Mouse (Mus musculus): ENCODE results near the gene Nell1.

The Nell1 gene

GRCm38 (mm10) chr7:50588642-50589424 is 614.2 kb downstream of the Nell1 start:
- no peak for DNase-seq

DNA sequence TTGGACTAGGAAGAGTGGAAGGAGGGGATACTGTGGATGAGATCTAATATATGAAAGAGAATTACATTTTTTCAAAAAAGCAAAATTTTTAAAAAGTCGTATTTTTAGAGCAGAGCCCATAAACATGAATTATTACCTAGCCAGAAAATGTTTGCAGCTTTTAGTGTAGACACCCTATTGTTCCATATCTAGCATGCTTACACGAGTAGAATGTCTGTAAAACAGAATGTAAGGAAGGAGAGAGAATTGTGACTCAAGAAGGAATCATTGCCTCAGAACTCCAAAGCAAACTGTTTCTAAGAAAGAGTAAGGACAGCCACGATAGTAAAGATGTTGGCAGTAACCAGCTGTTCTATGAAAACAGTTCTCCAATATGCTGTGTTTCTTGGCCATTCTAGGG is 624.2 kb downstream of the Nell1 start, which contains the start of gene 4933405O20Rik:
Gene 4933405O20Rik, plus strand, starts transcription at position 301 of the 400 bp plus-strand sequence.
- DNase-seq, result no peak

DNA sequence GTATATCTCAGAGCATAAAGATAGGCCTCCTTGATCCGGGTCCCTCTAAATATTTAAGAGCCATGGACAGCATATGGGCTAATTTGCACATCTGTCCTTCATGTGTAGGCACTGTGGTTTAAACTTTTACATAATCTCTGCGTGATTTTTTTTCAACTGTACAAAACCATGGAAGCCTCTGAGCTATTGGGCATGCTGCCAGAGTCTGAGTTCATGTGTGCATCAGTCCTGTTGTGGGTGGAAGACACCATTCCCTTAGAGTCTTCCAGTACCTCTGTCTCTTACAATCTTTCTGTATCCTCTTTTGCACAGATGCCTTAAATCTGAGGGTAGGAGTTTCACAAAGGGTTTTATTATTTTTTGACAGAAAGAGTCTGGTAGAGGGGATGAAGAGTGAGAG is 639.4 kb downstream of the Nell1 start:
- DNase-seq, result peak; percentile 1

DNA sequence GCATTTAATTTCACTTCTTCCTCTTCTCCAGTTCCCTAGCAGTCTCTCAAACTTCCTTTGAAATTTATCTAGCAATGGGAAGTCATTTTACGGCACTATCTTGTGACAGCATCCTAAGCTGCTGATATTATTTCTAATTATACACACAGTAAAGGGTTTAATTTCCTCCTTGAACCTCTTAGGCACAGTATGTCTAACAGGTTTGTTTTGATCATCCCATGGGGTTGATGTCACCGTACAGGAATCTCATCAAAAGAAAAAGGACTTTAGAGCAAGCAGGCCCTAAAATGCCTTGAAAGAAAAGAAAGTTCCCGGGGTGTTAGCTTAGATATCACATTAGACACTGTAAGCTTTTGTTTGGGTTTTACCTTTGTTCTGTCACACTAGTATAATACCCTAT is 654.5 kb downstream of the Nell1 start:
- no peak for DNase-seq

- DNase-seq, result no peak
These were observed 658.5 kb downstream of the Nell1 start for GRCm38 (mm10) chr7:50633147-50633546.

GRCm38 (mm10) chr7:50672266-50672665 is 697.6 kb downstream of the Nell1 start:
- DNase-seq, result no peak

DNA sequence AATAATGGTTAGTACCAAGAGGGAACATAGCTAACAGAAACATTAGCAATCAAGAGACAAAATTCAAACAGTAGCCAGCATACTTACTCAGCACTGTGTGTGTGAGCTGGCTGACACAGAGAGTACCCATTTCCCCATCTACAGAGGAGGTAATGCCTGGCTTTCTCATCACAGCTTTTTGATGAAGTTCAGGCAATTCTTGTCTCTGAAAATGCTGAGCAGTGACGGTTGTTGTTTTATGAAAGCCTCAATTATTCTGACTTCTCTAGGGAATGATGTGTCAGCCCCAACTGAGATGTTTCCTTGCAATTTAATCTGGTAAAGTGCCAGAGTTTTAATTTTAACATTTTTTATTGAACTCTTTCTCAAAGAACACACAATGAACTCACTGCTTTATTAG is 700.8 kb downstream of the Nell1 start:
- no peak for DNase-seq

GRCm38 (mm10) chr7:50677511-50677910 is 702.8 kb downstream of the Nell1 start:
- no peak for DNase-seq

GRCm38 (mm10) chr7:50686337-50686736 is 711.7 kb downstream of the Nell1 start:
- DNase-seq, result no peak

- no peak for DNase-seq
These were observed 750.5 kb downstream of the Nell1 start for GRCm38 (mm10) chr7:50725166-50725565.

GRCm38 (mm10) chr7:50730951-50731350 is 756.3 kb downstream of the Nell1 start:
- no peak for DNase-seq

DNA sequence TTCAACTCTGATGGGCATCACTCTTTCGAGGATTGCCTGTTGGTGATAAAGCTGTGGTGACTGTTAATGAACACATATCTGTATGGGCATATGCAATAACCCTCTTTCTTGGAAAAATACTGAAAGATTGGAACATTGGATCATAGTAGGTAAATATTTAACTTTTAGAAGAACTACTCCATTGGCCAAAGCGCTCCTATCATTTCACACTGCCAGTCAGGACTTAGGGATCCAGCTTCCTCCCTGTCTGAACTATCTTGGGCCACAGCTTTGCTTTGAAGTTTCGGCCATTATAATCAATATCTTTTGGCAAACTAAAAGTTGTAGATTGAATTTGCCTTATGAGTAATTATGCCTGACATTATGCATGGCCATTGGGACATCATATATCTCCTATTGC is 780.9 kb downstream of the Nell1 start:
- DNase-seq, result no peak

DNA sequence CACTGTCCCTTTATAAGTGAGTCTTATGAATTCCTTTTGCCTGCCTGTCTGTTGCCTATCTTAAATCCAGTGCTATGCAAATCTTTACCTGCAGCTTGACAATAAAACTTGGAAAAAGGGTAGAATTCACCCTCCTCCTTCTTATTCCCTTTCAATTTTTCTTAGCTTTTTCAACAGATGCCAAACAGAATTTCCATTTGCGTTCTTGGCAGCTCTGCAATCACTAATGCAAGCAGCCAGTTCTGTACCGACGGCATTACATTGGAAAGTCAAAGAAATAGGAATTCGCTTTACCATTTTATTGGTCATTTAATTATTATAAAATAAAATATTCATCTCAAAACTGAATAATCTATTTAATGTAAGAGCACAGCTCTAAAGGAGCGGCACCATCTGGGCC is 781.7 kb downstream of the Nell1 start:
- no peak for DNase-seq

DNA sequence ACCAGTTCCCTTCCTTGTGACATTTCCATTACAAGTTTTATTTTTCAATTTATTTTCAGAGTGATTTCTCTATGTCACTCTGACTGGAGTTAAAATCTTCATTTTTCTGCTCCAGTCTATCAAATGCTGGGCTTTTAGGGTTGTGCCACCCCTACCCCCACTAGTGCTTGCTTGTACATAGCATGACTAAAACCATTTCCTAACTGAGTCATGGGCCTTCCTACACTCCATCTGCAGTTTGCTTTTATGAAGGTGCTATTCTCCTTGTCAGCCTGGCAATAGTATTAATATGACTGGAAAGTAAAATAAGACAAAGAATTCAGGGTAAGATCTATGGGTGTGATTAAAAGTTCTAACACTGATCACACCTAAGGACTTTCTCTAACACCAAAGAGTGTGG is 798.9 kb downstream of the Nell1 start:
- DNase-seq, result no peak

- no peak for DNase-seq
These were observed 806.4 kb downstream of the Nell1 start for GRCm38 (mm10) chr7:50781105-50781504.

DNA sequence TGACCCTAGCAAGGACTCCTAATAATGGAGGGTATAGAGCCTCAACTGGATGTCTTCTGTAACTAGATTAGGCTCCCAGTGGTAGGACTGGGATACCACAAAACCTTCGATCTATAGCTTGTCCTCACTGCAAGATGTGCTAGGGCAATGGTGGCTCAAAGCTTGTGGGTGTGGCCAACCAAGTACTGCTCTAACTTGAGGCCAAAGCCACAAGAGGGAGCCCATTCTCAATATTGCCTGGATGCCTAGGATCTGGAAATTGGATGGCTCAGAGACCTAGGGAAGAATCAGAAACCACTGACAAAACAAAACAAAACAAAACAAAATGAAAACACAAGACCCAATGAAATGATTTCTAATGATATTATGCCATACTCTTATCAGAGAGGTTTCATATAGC is 809.0 kb downstream of the Nell1 start:
- peak; percentile 3 for DNase-seq

GRCm38 (mm10) chr7:50826180-50826579 is 851.5 kb downstream of the Nell1 start:
- no peak for DNase-seq

DNA sequence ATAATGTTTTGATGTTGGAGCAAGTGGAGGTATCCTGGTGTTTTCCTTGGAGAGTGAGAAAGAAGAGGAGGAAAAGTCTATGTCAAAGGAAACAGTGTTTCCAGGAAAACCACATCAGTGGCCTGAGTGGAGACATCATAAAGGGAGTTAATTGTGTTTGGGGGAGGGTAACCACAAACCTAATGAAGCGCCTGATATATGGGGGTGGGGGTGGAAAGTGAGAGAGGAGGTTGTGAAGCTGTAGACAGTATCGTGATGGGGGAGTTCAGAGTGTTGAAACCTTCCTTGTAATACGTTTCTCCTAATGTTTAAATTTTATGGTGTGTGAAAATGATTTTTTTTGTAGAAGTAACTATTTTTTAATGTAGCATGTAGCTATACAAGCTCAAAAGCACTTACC is 858.1 kb downstream of the Nell1 start:
- no peak for DNase-seq

GRCm38 (mm10) chr7:50842646-50843045 is 868.0 kb downstream of the Nell1 start:
- DNase-seq, result no peak

DNA sequence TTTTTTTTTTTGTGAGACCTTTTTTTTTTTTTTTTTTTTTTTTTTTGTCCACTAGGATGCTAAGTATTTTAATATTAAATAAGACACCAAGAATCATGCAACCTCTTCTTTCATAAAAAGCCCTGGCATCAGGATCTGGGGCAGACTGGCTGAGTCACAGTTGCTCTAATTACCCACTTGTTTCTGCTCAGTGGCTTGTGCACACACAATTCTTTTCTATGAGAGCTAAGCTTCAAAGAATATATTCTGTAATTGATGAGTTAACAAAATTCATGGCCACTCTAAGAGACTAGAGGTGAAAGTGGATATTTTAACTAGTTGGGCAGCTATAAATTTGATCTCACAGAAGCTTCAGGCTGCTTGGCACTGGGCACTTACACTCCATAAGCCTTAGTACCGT is 873.3 kb downstream of the Nell1 start:
- DNase-seq, result no peak

DNA sequence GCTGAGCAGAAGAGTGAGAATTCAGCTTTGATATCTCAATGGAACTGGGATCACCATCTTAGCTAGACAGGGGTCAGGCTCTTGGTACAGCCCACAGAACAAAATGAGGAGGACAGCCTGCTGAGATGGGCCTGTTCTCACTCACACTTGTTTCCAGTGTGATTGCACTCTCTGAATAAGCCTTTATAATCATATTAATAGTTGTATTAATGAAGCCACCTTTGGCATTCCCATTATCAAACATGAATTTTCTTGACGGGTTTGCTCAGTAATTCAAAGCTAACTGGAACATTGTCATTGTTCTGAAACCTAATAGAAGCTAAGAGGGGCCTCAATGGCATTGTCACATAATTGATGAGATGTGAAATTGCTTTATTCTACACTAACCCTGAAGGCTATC is 875.6 kb downstream of the Nell1 start:
- DNase-seq, result no peak

GRCm38 (mm10) chr7:50870181-50870580 is 895.5 kb downstream of the Nell1 start:
- no peak for DNase-seq

DNA sequence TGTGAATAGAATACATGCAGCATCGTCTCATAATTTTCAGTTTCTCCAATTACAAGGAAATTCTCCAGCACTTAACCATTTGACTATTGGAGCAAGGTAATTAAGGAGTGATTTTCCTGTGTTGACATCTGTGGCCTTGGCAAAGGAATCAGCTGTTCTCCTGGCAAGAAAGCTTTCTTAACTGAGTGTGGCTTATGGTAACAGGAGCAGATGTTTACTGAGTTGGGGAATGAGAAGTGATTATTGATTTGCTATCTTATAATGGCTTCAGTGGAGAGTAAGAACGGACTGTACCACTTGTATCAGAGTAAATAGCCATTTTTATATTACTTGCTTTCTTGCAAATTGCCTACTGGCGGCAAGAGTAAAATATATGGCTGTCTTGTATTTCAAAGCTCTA is 913.0 kb downstream of the Nell1 start:
- DNase-seq, result no peak

DNA sequence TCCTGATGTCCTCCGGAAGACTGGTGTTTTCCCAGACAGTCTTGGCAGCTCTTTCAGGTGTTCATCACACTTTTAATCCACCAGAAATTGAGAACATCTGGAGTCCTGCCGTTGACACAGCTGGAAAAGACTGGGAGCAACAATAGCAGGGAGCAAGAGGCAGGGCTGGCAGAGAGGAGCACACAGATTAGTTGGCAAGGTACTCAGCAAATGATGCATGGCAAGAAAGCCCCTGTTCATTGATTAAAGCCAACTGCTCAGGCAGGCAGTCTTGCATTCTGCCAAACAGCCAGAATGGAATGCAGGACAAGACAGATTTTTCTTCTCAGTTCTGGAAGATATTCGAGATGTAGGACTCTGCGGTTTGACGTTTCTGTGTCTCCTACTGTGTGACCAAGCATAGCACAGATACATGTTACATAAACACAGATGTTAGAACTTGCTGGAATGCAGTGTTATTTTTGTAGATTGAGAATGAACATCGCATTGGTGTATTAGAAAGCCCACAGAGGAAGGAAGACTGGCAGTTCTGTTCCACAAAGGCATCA is 925.0 kb downstream of the Nell1 start:
- DNase-seq, result peak; percentile 16
